ENCODE assay signal across 18 mouse cellular contexts in genomic region chr4:100700002-100700401, GRCm38 (mm10).
"Had no signal": no experiment of that assay in that cellular context is flagged by ENCODE, and none has a peak within 500 bp of the region (broad histone marks: within the 10 kb centered on the region; RNA-seq: fewer than 3 reads in every experiment).

No protein-coding gene starts in this region.

- H3K4me2 ChIP-seq: liver, embryonic 13.5 days; neural tube, embryonic 12.5 days; neural tube, embryonic 15.5 days had no signal

- H3K4me1 ChIP-seq: liver, embryonic 13.5 days; neural tube, embryonic 12.5 days; neural tube, embryonic 15.5 days had no signal

- H3K9ac ChIP-seq: liver, embryonic 13.5 days; neural tube, embryonic 12.5 days; neural tube, embryonic 15.5 days had no signal

- H3K9me3 ChIP-seq: liver, embryonic 13.5 days; neural tube, embryonic 12.5 days; neural tube, embryonic 15.5 days had no signal

- H3K27me3 ChIP-seq: liver, embryonic 13.5 days; neural tube, embryonic 12.5 days; neural tube, embryonic 15.5 days had no signal

- H3K27ac ChIP-seq: kidney, postnatal 0 days; left cerebral cortex, adult 2 months; liver, embryonic 13.5 days; neural tube, embryonic 12.5 days; neural tube, embryonic 15.5 days; stomach, postnatal 0 days had no signal

- H3K36me3 ChIP-seq: liver, embryonic 13.5 days; neural tube, embryonic 12.5 days; neural tube, embryonic 15.5 days had no signal

- DNase-seq: kidney, adult 2 months; kidney, postnatal 25 days; layer of hippocampus, postnatal 36 days; liver, embryonic 13.5 days; lung, adult 2 months; lung, postnatal 14 days; lung, postnatal 4 days; right cerebral cortex, adult 18-20 months; right cerebral cortex, postnatal 14 days; right cerebral cortex, postnatal 4 days; thymus, adult 2 months; thymus, postnatal 14 days; thymus, postnatal 4 days had no signal

- H3K4me3 ChIP-seq: left cerebral cortex, adult 2 months; liver, embryonic 13.5 days; neural tube, embryonic 12.5 days; neural tube, embryonic 15.5 days had no signal
